Mouse (Mus musculus) neural tube, embryonic 13.5 days (tissue): ENCODE data around the gene Myadml2. TPM values are rescaled to one million over a fixed set of nuclear protein-coding genes. Genes with fewer than 3 reads are reported as not detected.

Experiments used
- ATAC-seq: fragments of 200-750 bp; cut with Nextera tagmentation; 2 replicates; pipeline ENCODE4 v1.8.0; 2017; ENCODE audit warnings: low read depth, mild to moderate bottlenecking, moderate TSS enrichment, moderate library complexity
- H3K27ac ChIP-seq: fragments of 300-500 bp; sonication (generic); replicated peaks from 2 replicates; pipeline ENCODE4 v1.5.1; 2015; ENCODE audit warnings: moderate library complexity, mild to moderate bottlenecking, inconsistent platforms
- H3K27me3 ChIP-seq: fragments of 300-500 bp; sonication (generic); 2 replicates; pipeline ENCODE4 v1.6.1; 2015; ENCODE audit warnings: mild to moderate bottlenecking, inconsistent platforms
- H3K36me3 ChIP-seq: fragments of 300-500 bp; sonication (generic); 2 replicates; pipeline ENCODE4 v1.6.1; 2015; ENCODE audit warnings: mild to moderate bottlenecking, inconsistent platforms
- H3K4me1 ChIP-seq: fragments of 300-500 bp; sonication (generic); replicated peaks from 2 replicates; pipeline ENCODE4 v1.6.1; 2015; ENCODE audit warnings: inconsistent platforms
- H3K4me2 ChIP-seq: fragments of 300-500 bp; sonication (generic); 2 replicates; pipeline ENCODE4 v1.6.1; 2015; ENCODE audit warnings: inconsistent platforms, mild to moderate bottlenecking, moderate library complexity
- H3K4me3 ChIP-seq: fragments of 300-500 bp; sonication (generic); 2 replicates; pipeline ENCODE4 v1.5.1; 2015; ENCODE audit warnings: mild to moderate bottlenecking, inconsistent platforms
- H3K9ac ChIP-seq: fragments of 300-500 bp; sonication (generic); 2 replicates; pipeline ENCODE4 v1.6.1; 2015; ENCODE audit warnings: moderate library complexity, mild to moderate bottlenecking, inconsistent platforms
- H3K9me3 ChIP-seq: fragments of 300-500 bp; sonication (generic); 2 replicates; pipeline ENCODE4 v1.6.1; 2016; ENCODE audit warnings: inconsistent platforms
- WGBS: fragments of 180-500 bp; shearing (Covaris S2); methylation state at CpG from one replicate; pipeline ENCODE4 v1.1.7; 2015; 5-methylcytosine and 5-hydroxymethylcytosine counted together
- polyA plus RNA-seq: library from polyadenylated mRNA; unstranded; fragments of >200 nt; fragmentation: Nextera tagmentation; extraction: Ambion mirVana; gene quantifications from 2 replicates; pipeline ENCODE4 v1.2.1, GENCODE M21; 2015

Gene Myadml2
- polyA plus RNA-seq, 1 experiment from 2014 or later = 1.7 TPM

GRCm38 (mm10) chr11:120659509-120660300, 11.7 kb upstream of the Myadml2 start:
- H3K9ac ChIP-seq = peak overlapping the region; percentile 55
- no peaks in the 10 kb centered on the region for H3K36me3 ChIP-seq
- H3K4me3 ChIP-seq = peak overlapping the region; percentile 40
- 1% methylated on average over 50 of the region's 50 CpGs for WGBS
- H3K4me1 ChIP-seq = peaks cover 26% of the 10 kb centered on the region
- H3K27me3 ChIP-seq = peaks cover 87% of the 10 kb centered on the region
- H3K4me2 ChIP-seq = peak overlapping the region; percentile 60
- no peak overlapping the region for H3K27ac ChIP-seq
- H3K9me3 ChIP-seq = no peaks in the 10 kb centered on the region
- ATAC-seq = no peak

GRCm38 (mm10) chr11:120658876-120659410, 11.0 kb upstream of the Myadml2 start:
- Histone ChIP-seq H3K4me2 (peak overlapping the region; percentile 60; the same call in 1 of the 2 replicates), H3K27me3 (peaks cover 83% of the 10 kb centered on the region), H3K27ac (no peak overlapping the region), H3K4me3 (0 out of 2 replicates have a peak overlapping the region, but pooled peaks have one; percentile 40), H3K36me3 (no peaks in the 10 kb centered on the region), H3K9me3 (no peaks in the 10 kb centered on the region), H3K9ac (no peak overlapping the region), H3K4me1 (peaks cover 26% of the 10 kb centered on the region)
- 3% methylated on average over 24 of the region's 24 CpGs for whole genome bisulfite sequencing
- no peak for ATAC-seq

GRCm38 (mm10) chr11:120657301-120657700, 9.3 kb upstream of the Myadml2 start:
- peaks cover 26% of the 10 kb centered on the region for H3K4me1 ChIP-seq
- peaks cover 66% of the 10 kb centered on the region for H3K27me3 ChIP-seq
- no peak for ATAC-seq
- H3K27ac ChIP-seq = no peak overlapping the region
- H3K9me3 ChIP-seq = no peaks in the 10 kb centered on the region
- no peak overlapping the region for H3K4me2 ChIP-seq
- 92% methylated on average over 4 of the region's 4 CpGs for WGBS
- H3K4me3 ChIP-seq = no peak overlapping the region
- no peaks in the 10 kb centered on the region for H3K36me3 ChIP-seq
- no peak overlapping the region for H3K9ac ChIP-seq

GRCm38 (mm10) chr11:120654741-120655140, 6.8 kb upstream of the Myadml2 start:
- no peak overlapping the region for H3K4me3 ChIP-seq
- no peaks in the 10 kb centered on the region for H3K9me3 ChIP-seq
- H3K27me3 ChIP-seq = peaks cover 41% of the 10 kb centered on the region
- ATAC-seq = no peak
- 81% methylated on average over 3 of the region's 3 CpGs for WGBS
- peaks cover 9% of the 10 kb centered on the region for H3K4me1 ChIP-seq
- H3K36me3 ChIP-seq = no peaks in the 10 kb centered on the region
- no peak overlapping the region for H3K4me2 ChIP-seq
- H3K9ac ChIP-seq = no peak overlapping the region
- no peak overlapping the region for H3K27ac ChIP-seq

- 76% methylated on average over 3 of the region's 3 CpGs for WGBS
- Histone ChIP-seq H3K4me2 (no peak overlapping the region), H3K4me3 (no peak overlapping the region), H3K36me3 (no peaks in the 10 kb centered on the region), H3K4me1 (peaks cover 10% of the 10 kb centered on the region), H3K27me3 (peaks cover 12% of the 10 kb centered on the region; the same call in 1 of the 2 replicates), H3K9me3 (no peaks in the 10 kb centered on the region), H3K9ac (no peak overlapping the region), H3K27ac (no peak overlapping the region)
- no peak for ATAC-seq
These were observed 3.9 kb upstream of the Myadml2 start for GRCm38 (mm10) chr11:120651872-120652271.

- 85% methylated on average over 35 of the region's 35 CpGs for WGBS
- peak overlapping the region; percentile 53; the same call in 1 of the 2 replicates for H3K4me2 ChIP-seq
- 0 out of 2 replicates have a peak, but pooled peaks cover 2% of the 10 kb centered on the region for H3K27me3 ChIP-seq
- H3K9ac ChIP-seq = peak overlapping the region; percentile 65; the same call in 1 of the 2 replicates
- H3K4me1 ChIP-seq = peaks cover 25% of the 10 kb centered on the region
- no peak for ATAC-seq
- H3K36me3 ChIP-seq = no peaks in the 10 kb centered on the region
- no peaks in the 10 kb centered on the region for H3K9me3 ChIP-seq
- H3K4me3 ChIP-seq = no peak overlapping the region
- no peak overlapping the region for H3K27ac ChIP-seq
These were observed 719 bp downstream of the Myadml2 start for GRCm38 (mm10) chr11:120647047-120647830.

GRCm38 (mm10) chr11:120643601-120643987, 4.4 kb downstream of the Myadml2 start, which contains the start of gene Pycr1:
TSS of gene Pycr1 (minus strand) at chr11:120643769.
- H3K36me3 ChIP-seq = no peaks in the 10 kb centered on the region
- peak; percentile 99 for ATAC-seq
- H3K9me3 ChIP-seq = no peaks in the 10 kb centered on the region
- H3K4me2 ChIP-seq = peak within 1 kb of the TSS; percentile 82
- peaks cover 27% of the 10 kb centered on the region for H3K4me1 ChIP-seq
- 0% methylated on average over 15 of the region's 15 CpGs for WGBS
- H3K27ac ChIP-seq = peak within 1 kb of the TSS; percentile 34; the same call in 1 of the 2 replicates
- H3K27me3 ChIP-seq = 0 out of 2 replicates have a peak, but pooled peaks cover 4% of the 10 kb centered on the region
- H3K4me3 ChIP-seq = peak within 1 kb of the TSS; percentile 49
- H3K9ac ChIP-seq = peak within 1 kb of the TSS; percentile 78

GRCm38 (mm10) chr11:120642939-120643600, 4.9 kb downstream of the Myadml2 start:
- H3K9ac ChIP-seq = peak overlapping the region; percentile 78
- ATAC-seq = peak; percentile 64
- peak overlapping the region; percentile 49 for H3K4me3 ChIP-seq
- H3K27me3 ChIP-seq = 0 out of 2 replicates have a peak, but pooled peaks cover 4% of the 10 kb centered on the region
- no peaks in the 10 kb centered on the region for H3K9me3 ChIP-seq
- H3K4me1 ChIP-seq = peaks cover 24% of the 10 kb centered on the region
- H3K27ac ChIP-seq = peak overlapping the region; percentile 34; the same call in 1 of the 2 replicates
- H3K4me2 ChIP-seq = peak overlapping the region; percentile 82
- H3K36me3 ChIP-seq = no peaks in the 10 kb centered on the region
- under 1% methylated on average over 18 of the region's 18 CpGs for WGBS

- H3K9ac ChIP-seq = peak overlapping the region; percentile 78; the same call in 1 of the 2 replicates
- no peaks in the 10 kb centered on the region for H3K9me3 ChIP-seq
- H3K36me3 ChIP-seq = no peaks in the 10 kb centered on the region
- H3K4me3 ChIP-seq = no peak overlapping the region
- peaks cover 17% of the 10 kb centered on the region for H3K4me1 ChIP-seq
- H3K4me2 ChIP-seq = peak overlapping the region; percentile 82; the same call in 1 of the 2 replicates
- H3K27ac ChIP-seq = no peak overlapping the region
- 77% methylated on average over 8 of the region's 8 CpGs for WGBS
- H3K27me3 ChIP-seq = 0 out of 2 replicates have a peak, but pooled peaks cover 4% of the 10 kb centered on the region
- no peak for ATAC-seq
These were observed 6.1 kb downstream of the Myadml2 start for GRCm38 (mm10) chr11:120641869-120642268.

- Histone ChIP-seq H3K36me3 (no peaks in the 10 kb centered on the region), H3K9ac (peak overlapping the region; percentile 34), H3K4me3 (no peak overlapping the region), H3K4me1 (peaks cover 17% of the 10 kb centered on the region), H3K27me3 (0 out of 2 replicates have a peak, but pooled peaks cover 4% of the 10 kb centered on the region), H3K9me3 (no peaks in the 10 kb centered on the region), H3K4me2 (no peak overlapping the region), H3K27ac (no peak overlapping the region)
- ATAC-seq = no peak
- WGBS = 64% methylated on average over 9 of the region's 9 CpGs
These were observed 6.7 kb downstream of the Myadml2 start for GRCm38 (mm10) chr11:120641255-120641654.

GRCm38 (mm10) chr11:120634810-120635209, 13.1 kb downstream of the Myadml2 start:
- H3K4me2 ChIP-seq = no peak overlapping the region
- H3K27me3 ChIP-seq = no peaks in the 10 kb centered on the region
- ATAC-seq = no peak
- no peak overlapping the region for H3K27ac ChIP-seq
- H3K4me1 ChIP-seq = peaks cover 29% of the 10 kb centered on the region
- H3K9me3 ChIP-seq = no peaks in the 10 kb centered on the region
- no peak overlapping the region for H3K4me3 ChIP-seq
- H3K9ac ChIP-seq = no peak overlapping the region
- WGBS = 83% methylated on average over 5 of the region's 5 CpGs
- H3K36me3 ChIP-seq = no peaks in the 10 kb centered on the region
